Comparison of ENCODE assay signal across 19 mouse cellular contexts in genomic region chr2:79934660-79935059, GRCm38 (mm10).
A peak's percentile ranks its signal among the peaks of the same experiment; 100 is the strongest.
DNase-seq lines count a peak whose midpoint lies in the region; ATAC-seq and TF ChIP-seq lines count a peak whose summit lies in the region.
"Had no signal": no experiment of that assay in that cellular context is flagged by ENCODE, and none has a peak within 500 bp of the region (broad histone marks: within the 10 kb centered on the region; RNA-seq: fewer than 3 reads in every experiment).

No protein-coding gene starts in this region.

- no peaks in the 10 kb centered on the region for H3K9me3 ChIP-seq in kidney, postnatal 0 days (replicated peaks; ENCODE audit: low read length)
- peaks cover 3% of the 10 kb centered on the region; the same call in 1 of the 2 replicates for H3K9me3 ChIP-seq in kidney, embryonic 16.5 days (ENCODE audit: low read length)
- 0 out of 2 replicates have a peak, but pooled peaks cover 4% of the 10 kb centered on the region for H3K9me3 ChIP-seq in lung, embryonic 14.5 days (ENCODE audit: low read depth, low read length)

- no peak for TF ChIP-seq CTCF in kidney, postnatal 0 days (IDR thresholded peaks at IDR 0.05; ENCODE audit: low read depth)
- TF ChIP-seq CTCF in lung, embryonic 14.5 days (IDR thresholded peaks at IDR 0.05; ENCODE audit: low read depth), result no peak

- H3K4me2 ChIP-seq in kidney, postnatal 0 days (ENCODE audit: low read length), result no peak overlapping the region
- H3K4me2 ChIP-seq in kidney, embryonic 16.5 days (replicated peaks; ENCODE audit: low read depth, low read length), result no peak overlapping the region
- no peak overlapping the region for H3K4me2 ChIP-seq in lung, embryonic 14.5 days

- H3K4me1 ChIP-seq in kidney, postnatal 0 days (replicated peaks; ENCODE audit: insufficient read depth, low read length), result no peaks in the 10 kb centered on the region
- no peaks in the 10 kb centered on the region for H3K4me1 ChIP-seq in kidney, embryonic 16.5 days (ENCODE audit: insufficient read depth, low read length)
- peaks cover 4% of the 10 kb centered on the region; the same call in 1 of the 2 replicates for H3K4me1 ChIP-seq in lung, embryonic 14.5 days (ENCODE audit: insufficient read depth)

- ATAC-seq in kidney, postnatal 0 days (replicated peaks; ENCODE audit: low FRiP score, low read depth), result no peak
- ATAC-seq in kidney, embryonic 16.5 days (ENCODE audit: low FRiP score, low TSS enrichment), result no peak
- peak; percentile 79 for ATAC-seq in lung, embryonic 14.5 days (ENCODE audit: insufficient read depth)
- ATAC-seq: activated CD4-positive, CD25-positive, alpha-beta regulatory T cell, adult 4 months; CD4-positive, CD25-positive, alpha-beta regulatory T cell, adult 4 months; Patski had no signal

- no peaks in the 10 kb centered on the region for H3K27me3 ChIP-seq in kidney, postnatal 0 days (ENCODE audit: insufficient read depth, low read length)
- no peaks in the 10 kb centered on the region for H3K27me3 ChIP-seq in kidney, embryonic 16.5 days (ENCODE audit: insufficient read depth, low read length)
- no peaks in the 10 kb centered on the region for H3K27me3 ChIP-seq in lung, embryonic 14.5 days (ENCODE audit: insufficient read depth, low read length)
- H3K27me3 ChIP-seq: CH12.LX, Patski had no signal

- no peak overlapping the region for H3K4me3 ChIP-seq in kidney, postnatal 0 days (replicated peaks; ENCODE audit: low read depth, low read length)
- no peak overlapping the region for H3K4me3 ChIP-seq in kidney, embryonic 16.5 days (ENCODE audit: low read length)
- H3K4me3 ChIP-seq in lung, embryonic 14.5 days (ENCODE audit: low read depth, low read length), result no peak overlapping the region

- 29% methylated on average over 5 of the region's 5 CpGs for WGBS in kidney, postnatal 0 days
- 36% methylated on average over 5 of the region's 5 CpGs for WGBS in kidney, embryonic 16.5 days
- WGBS in lung, embryonic 14.5 days, result 26% methylated on average over 5 of the region's 5 CpGs

- H3K9ac ChIP-seq in kidney, postnatal 0 days (ENCODE audit: low read depth, low read length), result no peak overlapping the region
- no peak overlapping the region for H3K9ac ChIP-seq in kidney, embryonic 16.5 days (replicated peaks; ENCODE audit: low read length)
- no peak overlapping the region for H3K9ac ChIP-seq in lung, embryonic 14.5 days

- DNase-seq in kidney, postnatal 0 days (ENCODE audit: low spot score), result peak; percentile 30
- peak; percentile 70 for DNase-seq in lung, embryonic 14.5 days
- no peak for DNase-seq in lung, postnatal 14 days
- DNase-seq: adrenal gland, adult 2 months; adrenal gland, adult 8-10 months; adrenal gland, postnatal 10 days; adrenal gland, postnatal 14 days; adrenal gland, postnatal 25 days; adrenal gland, postnatal 36 days; B cell, adult 2 months; cerebellum, adult 11 months; cerebellum, adult 11-12 months; cerebellum, adult 18-20 months had no signal

- no peak overlapping the region for H3K27ac ChIP-seq in kidney, postnatal 0 days
- H3K27ac ChIP-seq in kidney, embryonic 16.5 days (ENCODE audit: low read length), result no peak overlapping the region
- no peak overlapping the region for H3K27ac ChIP-seq in lung, embryonic 14.5 days (ENCODE audit: low read depth)

- no peaks in the 10 kb centered on the region for H3K36me3 ChIP-seq in kidney, postnatal 0 days (ENCODE audit: insufficient read depth, low read length)
- H3K36me3 ChIP-seq in kidney, embryonic 16.5 days (ENCODE audit: insufficient read depth, low read length), result no peaks in the 10 kb centered on the region
- H3K36me3 ChIP-seq in lung, embryonic 14.5 days (ENCODE audit: insufficient read depth), result no peaks in the 10 kb centered on the region
- H3K36me3 ChIP-seq: G1E had no signal
